Mouse (Mus musculus): ENCODE measurements around the gene Myh15.

Gene Myh15

GRCm38 (mm10) chr16:49057186-49057585 is at the start of gene Myh15:
TSS of gene Myh15 (plus strand) at chr16:49057486.
- in situ Hi-C loops (cut with MboI; ENCODE audit: unreplicated experiment in 2 of 2) = no loop called here

GRCm38 (mm10) chr16:49016620-49017332 is 40.5 kb upstream of the Myh15 start:
- in situ Hi-C loops (cut with MboI; ENCODE audit: unreplicated experiment in 2 of 2) = loop anchor here (10.0 to 25.0 kb wide), 3 partner anchors 1296 to 1721 kb away; no protein-coding TSS in a partner anchor

GRCm38 (mm10) chr16:49035852-49036251 is 21.4 kb upstream of the Myh15 start:
- in situ Hi-C loops (cut with MboI; ENCODE audit: unreplicated experiment in 2 of 2) = no loop called here

- in situ Hi-C loops (cut with MboI; ENCODE audit: unreplicated experiment in 2 of 2) = no loop called here
Measured at GRCm38 (mm10) chr16:49037771-49038170, 19.5 kb upstream of the Myh15 start.

- in situ Hi-C loops (cut with MboI; ENCODE audit: unreplicated experiment in 2 of 2) = no loop called here
Measured at GRCm38 (mm10) chr16:49040554-49041221, 16.6 kb upstream of the Myh15 start.

GRCm38 (mm10) chr16:49049214-49049613 is 8.1 kb upstream of the Myh15 start:
- in situ Hi-C loops (cut with MboI; ENCODE audit: unreplicated experiment in 2 of 2) = no loop called here

GRCm38 (mm10) chr16:49069256-49069963 is 12.1 kb downstream of the Myh15 start:
- in situ Hi-C loops (cut with MboI; ENCODE audit: unreplicated experiment in 2 of 2) = no loop called here

GRCm38 (mm10) chr16:49071316-49071715 is 14.0 kb downstream of the Myh15 start:
- in situ Hi-C loops (cut with MboI; ENCODE audit: unreplicated experiment in 2 of 2) = no loop called here

- in situ Hi-C loops (cut with MboI; ENCODE audit: unreplicated experiment in 2 of 2) = no loop called here
Measured at GRCm38 (mm10) chr16:49128015-49128414, 70.7 kb downstream of the Myh15 start.

GRCm38 (mm10) chr16:49156193-49156592 is 98.9 kb downstream of the Myh15 start:
- in situ Hi-C loops (cut with MboI; ENCODE audit: unreplicated experiment in 2 of 2) = no loop called here

GRCm38 (mm10) chr16:49164349-49165137 is 107.3 kb downstream of the Myh15 start:
- in situ Hi-C loops (cut with MboI; ENCODE audit: unreplicated experiment in 2 of 2) = loop anchor here (5.0 to 10.0 kb wide), 4 partner anchors 1140 to 1593 kb away; no protein-coding TSS in a partner anchor

- in situ Hi-C loops (cut with MboI; ENCODE audit: unreplicated experiment in 2 of 2) = loop anchor here (10.0 kb wide), 2 partner anchors 1139 to 1589 kb away; no protein-coding TSS in a partner anchor
Measured at GRCm38 (mm10) chr16:49165728-49166127, 108.4 kb downstream of the Myh15 start.

GRCm38 (mm10) chr16:49167325-49167724 is 110.0 kb downstream of the Myh15 start:
- in situ Hi-C loops (cut with MboI; ENCODE audit: unreplicated experiment in 2 of 2) = loop anchor here (10.0 kb wide), 2 partner anchors 1137 to 1587 kb away; no protein-coding TSS in a partner anchor

GRCm38 (mm10) chr16:49175077-49175476 is 117.8 kb downstream of the Myh15 start:
- in situ Hi-C loops (cut with MboI; ENCODE audit: unreplicated experiment in 2 of 2) = no loop called here

- in situ Hi-C loops (cut with MboI; ENCODE audit: unreplicated experiment in 2 of 2) = no loop called here
Measured at GRCm38 (mm10) chr16:49175729-49176395, 118.6 kb downstream of the Myh15 start.

GRCm38 (mm10) chr16:49193521-49193920 is 136.2 kb downstream of the Myh15 start:
- in situ Hi-C loops (cut with MboI; ENCODE audit: unreplicated experiment in 2 of 2) = no loop called here

- in situ Hi-C loops (cut with MboI; ENCODE audit: unreplicated experiment in 2 of 2) = no loop called here
Measured at GRCm38 (mm10) chr16:49193986-49194385, 136.7 kb downstream of the Myh15 start.

- in situ Hi-C loops (cut with MboI; ENCODE audit: unreplicated experiment in 2 of 2) = no loop called here
Measured at GRCm38 (mm10) chr16:49196290-49196689, 139.0 kb downstream of the Myh15 start.

GRCm38 (mm10) chr16:49197951-49198350 is 140.7 kb downstream of the Myh15 start:
- in situ Hi-C loops (cut with MboI; ENCODE audit: unreplicated experiment in 2 of 2) = no loop called here

GRCm38 (mm10) chr16:49223733-49224132 is 166.4 kb downstream of the Myh15 start:
- in situ Hi-C loops (cut with MboI; ENCODE audit: unreplicated experiment in 2 of 2) = no loop called here

Measured in v-Abl transformed pro-B cells (cell line).